Mouse (Mus musculus): ENCODE results near the gene Ranbp10. TPM values are rescaled to one million over a fixed set of nuclear protein-coding genes. Genes with fewer than 3 reads are reported as not detected.

Ranbp10 gene
- total RNA-seq, 1 experiment from 2014 or later = 13.4 TPM

DNA sequence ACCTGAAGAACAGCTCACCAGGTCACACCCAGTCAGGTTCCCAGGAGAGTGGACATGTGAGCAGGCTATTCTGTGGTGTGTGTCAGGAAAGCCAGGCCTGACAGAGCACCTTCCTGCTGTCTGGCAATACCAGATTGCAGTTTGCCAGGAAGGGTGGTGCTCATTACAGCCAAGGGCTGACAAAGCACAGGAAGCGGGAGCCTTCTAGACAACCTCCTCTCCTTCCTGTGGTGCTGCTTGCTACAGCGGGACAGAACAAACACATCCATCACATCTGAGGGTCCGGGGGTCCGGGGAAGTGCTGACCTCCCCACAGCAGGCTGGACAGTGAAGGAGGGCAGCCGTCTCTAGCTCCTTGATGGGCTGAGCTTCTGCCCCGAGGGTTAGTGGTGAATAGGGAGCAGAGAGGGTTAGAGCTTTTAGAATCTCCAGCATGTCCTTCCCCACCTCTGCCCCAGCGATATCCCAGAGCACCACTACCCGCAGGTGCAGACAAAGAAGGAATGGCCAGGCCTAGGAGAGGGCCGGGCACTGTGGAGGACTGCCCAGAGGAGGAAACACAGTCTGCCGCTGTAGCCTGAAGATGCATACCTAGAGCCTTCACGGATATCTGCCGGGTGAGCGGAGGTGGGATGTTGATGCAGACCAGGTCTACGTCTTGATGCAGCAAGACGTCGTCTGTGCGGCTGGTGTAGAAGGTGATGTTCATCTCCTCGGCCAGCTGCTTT, 99.6 kb downstream of the Ranbp10 start:
- peak; percentile 96 for ATAC-seq (replicated peaks; ENCODE audit: low read depth, poor library complexity, severe bottlenecking)

DNA sequence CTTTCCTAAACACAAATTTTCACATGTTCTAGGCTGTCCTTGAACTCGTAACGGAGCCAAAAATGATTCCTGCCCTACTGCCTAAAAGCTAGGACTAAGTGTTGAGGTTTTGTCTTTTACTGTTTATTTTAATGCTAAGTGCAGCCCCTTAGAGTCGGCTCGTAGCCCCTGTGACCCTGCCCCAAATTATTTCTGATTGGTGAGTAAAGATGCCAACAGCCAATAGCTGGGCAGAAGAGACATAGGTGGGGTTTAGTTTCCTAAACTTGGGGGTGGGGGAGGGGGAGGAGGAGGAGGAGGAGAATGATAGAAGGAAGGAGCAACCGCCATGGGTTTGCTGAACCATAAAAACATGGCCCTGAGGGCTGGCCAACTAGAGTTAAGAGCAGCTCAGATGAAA, 101.4 kb downstream of the Ranbp10 start:
- ATAC-seq (replicated peaks; ENCODE audit: low read depth, poor library complexity, severe bottlenecking) = no peak

DNA sequence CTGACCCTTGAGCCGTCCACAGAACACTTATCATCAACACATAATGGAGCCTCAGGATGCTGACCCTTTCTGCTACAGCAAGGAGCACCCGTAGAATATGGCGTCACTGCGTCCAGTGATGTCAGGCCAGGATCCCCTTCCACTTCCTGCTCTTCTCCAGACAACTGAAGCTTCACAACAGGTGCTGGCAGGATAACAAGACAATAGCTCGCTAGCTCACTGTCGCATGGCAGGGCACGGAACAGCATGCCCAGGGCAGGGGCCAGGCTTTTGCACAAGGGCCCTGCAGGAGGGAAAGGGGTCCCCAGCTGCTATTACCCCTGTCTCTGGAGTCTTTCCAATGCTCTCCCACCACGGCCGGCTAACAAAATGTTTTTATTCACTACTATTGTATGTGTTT, 104.3 kb downstream of the Ranbp10 start:
- ATAC-seq (replicated peaks; ENCODE audit: low read depth, poor library complexity, severe bottlenecking) = no peak

DNA sequence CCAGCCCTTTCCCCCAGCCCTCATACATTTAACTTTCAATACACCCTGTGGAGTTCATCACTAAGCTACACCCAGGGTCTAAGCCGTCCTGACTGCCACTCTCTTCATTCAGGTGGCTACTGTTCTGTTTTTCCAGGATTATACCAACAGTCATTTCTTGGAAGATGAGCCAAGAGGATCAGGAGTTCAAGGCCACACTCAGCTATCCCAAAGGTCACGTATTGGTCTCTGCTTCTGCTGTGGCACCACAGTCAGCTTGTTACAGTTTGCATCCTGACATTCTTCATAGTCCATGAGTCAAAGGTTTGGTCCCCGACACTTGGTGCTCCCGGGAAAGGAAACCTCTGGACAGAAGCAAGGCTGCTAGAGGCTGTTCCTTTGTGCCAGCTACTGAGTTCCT, 107.5 kb downstream of the Ranbp10 start:
- no peak for ATAC-seq (replicated peaks; ENCODE audit: low read depth, poor library complexity, severe bottlenecking)

Other genes starting within 250 kb of the Ranbp10 start
- 21.9 and 39.1 TPM in 2 replicates for gene Ripor1, start 222.1 kb downstream of the Ranbp10 start, total RNA-seq (2017)
- gene Ctcf, start 190.8 kb downstream of the Ranbp10 start, total RNA-seq (2017) = 113 and 139 TPM in 2 replicates
- gene Agrp, start 190.0 kb downstream of the Ranbp10 start, total RNA-seq (2017) = not detected in 2 replicates
- 2.9 and 4.3 TPM in 2 replicates for gene Carmil2, start 141.1 kb downstream of the Ranbp10 start, total RNA-seq (2017)
- 17.8 and 33.4 TPM in 2 replicates for gene Acd, start 126.2 kb downstream of the Ranbp10 start, total RNA-seq (2017)
- 0.41 and 11.5 TPM in 2 replicates for gene Pard6a, start 126.2 kb downstream of the Ranbp10 start, total RNA-seq (2017)
- gene 4933405L10Rik, start 119.7 kb downstream of the Ranbp10 start, total RNA-seq (2017) = not detected in 2 replicates
- 12.9 and 16.0 TPM in 2 replicates for gene Enkd1, start 119.1 kb downstream of the Ranbp10 start, total RNA-seq (2017)
- gene Gfod2, start 68.7 kb downstream of the Ranbp10 start, total RNA-seq (2017) = 0.92 and 3.7 TPM in 2 replicates
- gene Tsnaxip1, start 381 bp upstream of the Ranbp10 start, total RNA-seq (2017) = not detected in 2 replicates
- 13.4 and 16.9 TPM in 2 replicates for gene Cenpt, start 25.9 kb upstream of the Ranbp10 start, total RNA-seq (2017)
- 23.6 and 24.3 TPM in 2 replicates for gene Thap11, start 27.8 kb upstream of the Ranbp10 start, total RNA-seq (2017)
- gene Nutf2, start 33.2 kb upstream of the Ranbp10 start, total RNA-seq (2017) = 50.5 and 55.0 TPM in 2 replicates
- 32.8 and 39.7 TPM in 2 replicates for gene Edc4, start 53.5 kb upstream of the Ranbp10 start, total RNA-seq (2017)
- gene Nrn1l, start 66.2 kb upstream of the Ranbp10 start, total RNA-seq (2017) = not detected in 2 replicates
- gene Pskh1, start 73.1 kb upstream of the Ranbp10 start, total RNA-seq (2017) = 15.6 and 23.7 TPM in 2 replicates
- 0.14 and 2.7 TPM in 2 replicates for gene Ctrl, start 106.5 kb upstream of the Ranbp10 start, total RNA-seq (2017)
- gene Psmb10, start 111.1 kb upstream of the Ranbp10 start, total RNA-seq (2017) = 51.3 and 62.1 TPM in 2 replicates
- gene Lcat, start 116.0 kb upstream of the Ranbp10 start, total RNA-seq (2017) = 0.32 and 1.4 TPM in 2 replicates
- 1.9 and 8.1 TPM in 2 replicates for gene Slc12a4, start 138.7 kb upstream of the Ranbp10 start, total RNA-seq (2017)
- not detected in 2 replicates for gene Dpep3, start 152.1 kb upstream of the Ranbp10 start, total RNA-seq (2017)
- gene Dus2, start 164.0 kb upstream of the Ranbp10 start, total RNA-seq (2017) = 9.7 and 17.6 TPM in 2 replicates
- 0.41 TPM in 1 of 2 replicates, not detected in the other for gene Dpep2nb, start 178.6 kb upstream of the Ranbp10 start, total RNA-seq (2017)
- 8.7 and 12.3 TPM in 2 replicates for gene Ddx28, start 184.5 kb upstream of the Ranbp10 start, total RNA-seq (2017)
- gene Nfatc3, start 231.5 kb upstream of the Ranbp10 start, total RNA-seq (2017) = 37.3 and 47.8 TPM in 2 replicates

Data from common myeloid progenitor, adult 5-6 weeks (primary cell).